Mouse (Mus musculus) MEL (cell line): ENCODE data around the gene Txndc12. TPM values are rescaled to one million over a fixed set of nuclear protein-coding genes. Genes with fewer than 3 reads are reported as not detected.

Experiments
- DNase-seq: peaks from one replicate; pipeline ENCODE4 v3.0.0; 2011; ENCODE audit warnings: low read depth, low spot score
- H3K27ac ChIP-seq: 2 replicates; pipeline ENCODE4 v1.5.1; 2012; ENCODE audit warnings: low read depth, mild to moderate bottlenecking, control low read depth, low read length, moderate library complexity; ENCODE audit not compliant: control insufficient read depth
- H3K27me3 ChIP-seq, 2 experiments: fragments of 150-350 bp in 1 of 2; sonication (generic) in 1 of 2; 2 replicates each; pipeline ENCODE4 v1.6.1; 2012; ENCODE audit warnings: low read length in 2 of 2, mild to moderate bottlenecking in 2 of 2, improper control_type of control experiment in 1 of 2, moderate library complexity in 1 of 2; ENCODE audit not compliant: insufficient read depth in 2 of 2, control insufficient read depth in 1 of 2
- H3K36me3 ChIP-seq, 2 experiments: 2 replicates each; pipeline ENCODE4 v1.6.1; 2012 to 2014; ENCODE audit warnings: low read length in 2 of 2, improper control_type of control experiment in 1 of 2, inconsistent platforms in 1 of 2, mild to moderate bottlenecking in 1 of 2; ENCODE audit not compliant: insufficient read depth in 2 of 2, control insufficient read depth in 1 of 2
- H3K4me1 ChIP-seq, 2 experiments: fragments of 150-350 bp in 1 of 2; sonication (generic) in 1 of 2; 2 replicates each; pipeline ENCODE4 v1.6.1; 2012; ENCODE audit warnings: low read length in 2 of 2, improper control_type of control experiment in 1 of 2, mild to moderate bottlenecking in 1 of 2; ENCODE audit not compliant: insufficient read depth in 2 of 2, control insufficient read depth in 1 of 2
- H3K4me3 ChIP-seq, 2 experiments: fragments of 150-350 bp in 1 of 2; sonication (generic) in 1 of 2; 2 replicates each; pipeline ENCODE4 v1.5.1; 2012; ENCODE audit warnings: low read depth in 2 of 2, low read length in 2 of 2, mild to moderate bottlenecking in 2 of 2, moderate library complexity in 2 of 2, control low read depth in 1 of 2, improper control_type of control experiment in 1 of 2; ENCODE audit not compliant: control insufficient read depth in 1 of 2, insufficient read depth in 1 of 2
- H3K79me2 ChIP-seq: 2 replicates; pipeline ENCODE4 v1.6.1; 2012; ENCODE audit warnings: mild to moderate bottlenecking, low read length, moderate library complexity; ENCODE audit not compliant: control insufficient read depth, poor library complexity, insufficient read depth
- H3K9ac ChIP-seq: 2 replicates; pipeline ENCODE4 v1.6.1; 2012; ENCODE audit warnings: low read depth, mild to moderate bottlenecking, control low read depth, low read length, moderate library complexity; ENCODE audit not compliant: control insufficient read depth, poor library complexity, severe bottlenecking
- H3K9me3 ChIP-seq: fragments of 150-350 bp; sonication (generic); replicated peaks from 2 replicates; pipeline ENCODE4 v1.6.1; 2012; ENCODE audit warnings: mild to moderate bottlenecking, low read length, improper control_type of control experiment, moderate library complexity; ENCODE audit not compliant: insufficient read depth
- BHLHE40 ChIP-seq: IDR thresholded peaks from 2 replicates; pipeline ENCODE4 v1.6.1; 2012; ENCODE audit warnings: low read depth, mild to moderate bottlenecking, inconsistent platforms, low read length, improper control_type of control experiment, borderline replicate concordance
- E2F4 ChIP-seq: IDR thresholded peaks from 2 replicates; pipeline ENCODE4 v1.6.1; 2011; ENCODE audit warnings: low read depth, low read length, improper control_type of control experiment, borderline replicate concordance
- ELF1 ChIP-seq: IDR thresholded peaks from 2 replicates; pipeline ENCODE4 v1.6.1; 2014; ENCODE audit warnings: low read depth, mild to moderate bottlenecking, inconsistent platforms, low read length, improper control_type of control experiment, moderate library complexity
- ETS1 ChIP-seq: IDR thresholded peaks from 2 replicates; pipeline ENCODE4 v1.6.1; 2012; ENCODE audit warnings: low read depth, mild to moderate bottlenecking, inconsistent platforms, low read length, improper control_type of control experiment, moderate library complexity
- GATA1 ChIP-seq: IDR thresholded peaks from 2 replicates; pipeline ENCODE4 v1.6.1; 2011; ENCODE audit warnings: low read depth, low read length, improper control_type of control experiment
- MAFK ChIP-seq: IDR thresholded peaks from 2 replicates; pipeline ENCODE4 v1.6.1; 2011; ENCODE audit warnings: low read depth, mild to moderate bottlenecking, low read length, improper control_type of control experiment, borderline replicate concordance
- MEF2A ChIP-seq: IDR thresholded peaks from 2 replicates; pipeline ENCODE4 v1.6.1; 2014; ENCODE audit warnings: low read depth, mild to moderate bottlenecking, inconsistent platforms, low read length, improper control_type of control experiment; ENCODE audit not compliant: poor library complexity, insufficient replicate concordance, severe bottlenecking; ENCODE audit errors: extremely low read depth
- MXI1 ChIP-seq: IDR thresholded peaks from 2 replicates; pipeline ENCODE4 v1.6.1; 2011; ENCODE audit warnings: mild to moderate bottlenecking, low read depth, low read length, improper control_type of control experiment
- MYB ChIP-seq: IDR thresholded peaks from 2 replicates; pipeline ENCODE4 v1.6.1; 2011; ENCODE audit warnings: mild to moderate bottlenecking, low read depth, low read length, improper control_type of control experiment
- NRF1 ChIP-seq: IDR thresholded peaks from 2 replicates; pipeline ENCODE4 v1.6.1; 2014; ENCODE audit warnings: low read depth, mild to moderate bottlenecking, inconsistent platforms, low read length, improper control_type of control experiment, moderate library complexity; ENCODE audit not compliant: poor library complexity, insufficient read depth, severe bottlenecking
- POLR2AphosphoS5 ChIP-seq: IDR thresholded peaks from 2 replicates; pipeline ENCODE4 v1.6.1; 2012; ENCODE audit warnings: low read depth, borderline replicate concordance, mild to moderate bottlenecking, inconsistent platforms, low read length, moderate library complexity, mixed read lengths
- RAD21 ChIP-seq: IDR thresholded peaks from 2 replicates; pipeline ENCODE4 v1.6.1; 2011; ENCODE audit warnings: mild to moderate bottlenecking, low read depth, low read length, improper control_type of control experiment
- RCOR1 ChIP-seq: IDR thresholded peaks from 2 replicates; pipeline ENCODE4 v1.6.1; 2012; ENCODE audit warnings: low read depth, mild to moderate bottlenecking, inconsistent platforms, low read length, improper control_type of control experiment
- SIN3A ChIP-seq: IDR thresholded peaks from 2 replicates; pipeline ENCODE4 v1.6.1; 2012; ENCODE audit warnings: low read length, improper control_type of control experiment, inconsistent platforms
- SMC3 ChIP-seq: IDR thresholded peaks from 2 replicates; pipeline ENCODE4 v1.6.1; 2011; ENCODE audit warnings: low read depth, low read length, improper control_type of control experiment
- TAL1 ChIP-seq: IDR thresholded peaks from 2 replicates; pipeline ENCODE4 v1.6.1; 2012; ENCODE audit warnings: mild to moderate bottlenecking, inconsistent platforms, low read length, moderate library complexity, mixed read lengths
- TBP ChIP-seq: IDR thresholded peaks from 2 replicates; pipeline ENCODE4 v1.8.0; 2011; ENCODE audit warnings: low read depth, low read length, improper control_type of control experiment
- TCF12 ChIP-seq: IDR thresholded peaks from 2 replicates; pipeline ENCODE4 v1.6.1; 2014; ENCODE audit warnings: low read depth, mild to moderate bottlenecking, inconsistent platforms, low read length, improper control_type of control experiment, moderate library complexity
- UBTF ChIP-seq: IDR thresholded peaks from 2 replicates; pipeline ENCODE4 v1.6.1; 2012; ENCODE audit warnings: low read depth, mild to moderate bottlenecking, inconsistent platforms, low read length, improper control_type of control experiment, moderate library complexity, borderline replicate concordance; ENCODE audit not compliant: insufficient read depth
- USF1 ChIP-seq: IDR thresholded peaks from 2 replicates; pipeline ENCODE4 v1.6.1; 2014; ENCODE audit warnings: low read depth, mild to moderate bottlenecking, inconsistent platforms, low read length, improper control_type of control experiment, moderate library complexity
- USF2 ChIP-seq, 2 experiments: IDR thresholded peaks; 2 replicates each; pipeline ENCODE4 v1.6.1; 2011 to 2012; ENCODE audit warnings: improper control_type of control experiment in 2 of 2, low read length in 2 of 2, borderline replicate concordance in 1 of 2, inconsistent platforms in 1 of 2, low read depth in 1 of 2, mild to moderate bottlenecking in 1 of 2; ENCODE audit not compliant: insufficient read depth in 1 of 2
- ZC3H11A ChIP-seq: IDR thresholded peaks from 2 replicates; pipeline ENCODE4 v1.6.1; 2012; ENCODE audit warnings: low read depth, mild to moderate bottlenecking, inconsistent platforms, low read length, improper control_type of control experiment
- ZKSCAN1 ChIP-seq: IDR thresholded peaks from 2 replicates; pipeline ENCODE4 v1.6.1; 2012; ENCODE audit warnings: low read depth, mild to moderate bottlenecking, inconsistent platforms, low read length, improper control_type of control experiment, moderate library complexity
- ZMIZ1 ChIP-seq: IDR thresholded peaks from 2 replicates; pipeline ENCODE4 v1.6.1; 2012; ENCODE audit warnings: low read depth, mild to moderate bottlenecking, inconsistent platforms, low read length, improper control_type of control experiment, moderate library complexity
- ZNF384 ChIP-seq: IDR thresholded peaks from 2 replicates; pipeline ENCODE4 v1.6.1; 2012; ENCODE audit warnings: low read depth, mild to moderate bottlenecking, inconsistent platforms, low read length, improper control_type of control experiment
- polyA plus RNA-seq, 2 experiments: library from polyadenylated mRNA; stranded (reverse) in 1 of 2; unstranded in 1 of 2; fragments of >175 nt in 1 of 2; fragments of >200 nt in 1 of 2; gene quantifications; 2 replicates each; pipeline versions ENCODE4 v1.2.1 to v1.2.4; 2012; ENCODE audit warnings: low replicate concordance in 2 of 2, low read depth in 1 of 2; ENCODE audit not compliant: insufficient read length in 2 of 2, insufficient read depth in 1 of 2, missing spikeins in 1 of 2
- total RNA-seq: library from RNA; depleted of rRNA; stranded (reverse); fragments of 300-350 nt; gene quantifications from 2 replicates; pipeline ENCODE4 v1.2.3, GENCODE M21; 2012

Gene Txndc12
- total and polyA plus RNA-seq, 3 experiments: 14.9 to 145 (median 47.4) TPM

GRCm38 (mm10) chr4:108834115-108834970 lies at the start of gene Txndc12 (continued):
- TF ChIP-seq SMC3 (no peak), ZC3H11A (no peak), ETS1 (peak; percentile 71), MXI1 (peak; percentile 60), E2F4 (peak; percentile 48; the same call in 1 of the 2 replicates)
- TF ChIP-seq, all 39 proteins: peak for 21

GRCm38 (mm10) chr4:108789258-108789936 lies 45.0 kb upstream of the Txndc12 start:
- no peak for DNase-seq
- no peaks in the 10 kb centered on the region for H3K36me3 ChIP-seq
- H3K27me3 ChIP-seq: peaks cover 17 to 37% of the 10 kb centered on the region in 2 experiments
- TF ChIP-seq USF1 (no peak), UBTF (no peak), BHLHE40 (no peak), RAD21 (no peak), TCF12 (no peak), RCOR1 (no peak), ETS1 (no peak), MYB (no peak), SMC3 (no peak), SIN3A (no peak), ZKSCAN1 (no peak), POLR2AphosphoS5 (no peak)
- H3K9ac ChIP-seq: no peak overlapping the region
- H3K79me2 ChIP-seq: no peaks in the 10 kb centered on the region
- no peaks in the 10 kb centered on the region for H3K9me3 ChIP-seq
- H3K4me3 ChIP-seq: no peak overlapping the region
- H3K4me1 ChIP-seq: no peaks in the 10 kb centered on the region
- no peak overlapping the region for H3K27ac ChIP-seq

GRCm38 (mm10) chr4:108790507-108790906 lies 43.9 kb upstream of the Txndc12 start:
- no peak for DNase-seq
- Histone ChIP-seq H3K9me3 (no peaks in the 10 kb centered on the region), H3K27ac (no peak overlapping the region), H3K27me3 (peaks cover 17 to 41% of the 10 kb centered on the region in 2 experiments), H3K4me1 (no peaks in the 10 kb centered on the region), H3K4me3 (no peak overlapping the region), H3K9ac (no peak overlapping the region), H3K79me2 (no peaks in the 10 kb centered on the region), H3K36me3 (no peaks in the 10 kb centered on the region)
- TF ChIP-seq ZMIZ1 (no peak), ZNF384 (no peak), MEF2A (no peak), MAFK (no peak), TBP (no peak), TAL1 (no peak), SMC3 (no peak), NRF1 (no peak), USF2 (IDR thresholded peaks at IDR 0.05; ENCODE audit: borderline replicate concordance in 1 of 2, insufficient read depth in 1 of 2, low read depth in 1 of 2, low read length in 2 of 2) (no peak), ZKSCAN1 (no peak), ZC3H11A (no peak), POLR2AphosphoS5 (no peak), GATA1 (no peak), ELF1 (no peak), MYB (no peak)
